16 mouse cellular contexts compared by ENCODE assay signal in the genomic region with DNA sequence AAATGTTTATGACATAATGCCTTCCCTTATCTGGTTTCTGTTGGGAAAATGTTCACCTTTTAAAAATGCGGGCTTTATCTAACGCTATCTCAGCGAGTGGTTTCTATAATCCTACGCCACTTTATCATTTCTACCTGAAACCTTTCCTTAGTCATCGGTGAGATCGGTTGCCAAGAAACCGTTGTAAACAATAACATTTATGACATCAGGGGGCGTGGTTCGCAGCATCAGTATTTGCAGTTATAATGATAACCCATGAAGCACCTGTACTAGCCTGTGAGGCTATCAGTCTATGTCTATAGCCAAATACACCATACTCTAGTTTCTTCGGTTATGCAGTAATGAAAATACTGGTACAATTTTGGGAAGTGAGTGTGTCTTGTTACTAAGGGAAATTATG.
"Had no signal": no experiment of that assay in that cellular context is flagged by ENCODE, and none has a peak within 500 bp of the region (broad histone marks: within the 10 kb centered on the region; RNA-seq: fewer than 3 reads in every experiment).

No protein-coding gene starts in this region.

- DNase-seq: lung, adult 2 months; lung, postnatal 14 days; lung, postnatal 36 days; right cerebral cortex, postnatal 14 days; thymus, postnatal 14 days; thymus, postnatal 36 days had no signal

- H3K9ac ChIP-seq: lung, embryonic 15.5 days; midbrain, embryonic 13.5 days; midbrain, embryonic 15.5 days; neural tube, embryonic 12.5 days; stomach, embryonic 15.5 days had no signal

- H3K36me3 ChIP-seq: lung, embryonic 15.5 days; midbrain, embryonic 13.5 days; midbrain, embryonic 15.5 days; neural tube, embryonic 12.5 days; stomach, embryonic 15.5 days had no signal

- H3K4me3 ChIP-seq: lung, embryonic 15.5 days; megakaryocyte, embryonic 14.5 days; midbrain, embryonic 13.5 days; midbrain, embryonic 15.5 days; neural tube, embryonic 12.5 days; stomach, embryonic 15.5 days had no signal

- H3K4me1 ChIP-seq: lung, embryonic 15.5 days; megakaryocyte, embryonic 14.5 days; midbrain, embryonic 13.5 days; midbrain, embryonic 15.5 days; neural tube, embryonic 12.5 days; stomach, embryonic 15.5 days had no signal

- H3K9me3 ChIP-seq: lung, embryonic 15.5 days; megakaryocyte, embryonic 14.5 days; midbrain, embryonic 13.5 days; midbrain, embryonic 15.5 days; neural tube, embryonic 12.5 days; stomach, embryonic 15.5 days had no signal

- ATAC-seq: lung, postnatal 0 days; midbrain, embryonic 13.5 days; midbrain, embryonic 15.5 days had no signal

- H3K4me2 ChIP-seq: lung, embryonic 15.5 days; midbrain, embryonic 11.5 days; midbrain, embryonic 13.5 days; midbrain, embryonic 15.5 days; neural tube, embryonic 12.5 days; stomach, embryonic 15.5 days had no signal

- H3K27ac ChIP-seq: lung, embryonic 15.5 days; macrophage; midbrain, embryonic 13.5 days; midbrain, embryonic 15.5 days; neural tube, embryonic 12.5 days; stomach, embryonic 15.5 days; stomach, postnatal 0 days had no signal

- H3K27me3 ChIP-seq: lung, embryonic 15.5 days; midbrain, embryonic 13.5 days; midbrain, embryonic 15.5 days; neural tube, embryonic 12.5 days; stomach, embryonic 15.5 days had no signal
